Mouse (Mus musculus): Measurements from ENCODE around the gene Ap2a1.

DNA sequence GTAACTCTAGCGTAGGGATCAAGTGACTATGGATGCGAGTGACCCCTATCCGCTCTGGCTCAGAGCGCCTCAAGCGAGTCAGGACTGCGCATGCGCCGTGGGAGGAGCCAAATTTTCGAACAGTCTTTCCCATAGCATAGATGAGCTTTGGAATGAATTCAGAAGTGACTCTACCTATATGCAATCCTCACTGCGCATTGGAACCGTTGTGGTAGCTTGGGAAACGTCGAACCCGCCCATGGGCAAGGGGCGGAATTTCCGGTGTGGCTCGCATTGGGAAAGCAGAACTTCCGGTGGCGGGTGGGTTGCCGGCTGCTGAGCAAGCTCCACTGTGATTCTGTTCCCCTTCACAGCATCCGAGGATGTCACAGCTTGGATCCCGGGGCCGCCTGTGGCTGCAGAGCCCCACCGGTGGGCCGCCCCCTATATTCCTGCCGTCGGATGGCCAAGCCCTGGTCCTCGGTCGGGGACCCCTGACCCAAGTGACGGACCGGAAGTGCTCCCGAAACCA lies 72.2 kb downstream of the Ap2a1 start, which contains the start of gene Pnkp:
- peak; percentile 18; the same call in 1 of the 2 replicates for TF ChIP-seq CTCF (IDR thresholded peaks at IDR 0.05; ENCODE audit: low read depth)
- TF ChIP-seq EP300 (IDR thresholded peaks at IDR 0.05; ENCODE audit: low read depth): no peak

Measured in liver, embryonic 14.5 days (tissue).